Mouse (Mus musculus) spleen, adult 12 weeks (tissue): ENCODE results near the gene Arid1a.

Experiments used
- DNase-seq: peaks from one replicate; pipeline ENCODE4 v3.0.0; 2022; ENCODE audit warnings: low spot score

Arid1a gene

GRCm38 (mm10) chr4:133730122-133730521, 26.4 kb downstream of the Arid1a start:
- no peak for DNase-seq

DNA sequence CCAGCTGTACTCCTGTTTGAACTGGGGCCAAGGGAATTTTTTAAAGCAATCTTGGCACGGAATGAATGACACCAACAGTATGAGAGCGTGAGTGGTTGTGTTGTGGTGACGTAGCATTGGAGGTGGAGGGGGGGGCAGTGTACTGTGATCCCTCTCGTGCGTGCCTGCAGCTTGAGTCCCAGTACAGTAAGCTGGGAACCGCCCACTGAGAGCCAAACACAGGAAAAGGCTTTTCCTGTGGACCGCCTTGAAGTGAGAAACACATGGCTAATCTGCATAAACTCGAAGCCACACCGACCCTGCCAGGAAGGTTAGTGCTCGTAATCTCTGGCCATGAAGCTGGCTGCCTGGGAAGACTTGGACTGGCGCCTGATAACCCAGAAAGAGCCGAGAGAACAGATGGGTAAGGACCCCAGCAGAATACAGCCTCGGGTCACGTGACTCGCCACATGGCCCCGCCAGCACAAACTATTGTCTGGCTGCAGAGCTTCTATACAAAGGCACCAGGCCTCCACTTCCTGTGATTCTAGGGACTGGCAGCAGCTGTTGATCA, 27.0 kb downstream of the Arid1a start:
- peak; percentile 48 for DNase-seq

- DNase-seq, result no peak
Measured at GRCm38 (mm10) chr4:133729007-133729406, 27.6 kb downstream of the Arid1a start.

GRCm38 (mm10) chr4:133728256-133728655, 28.3 kb downstream of the Arid1a start:
- no peak for DNase-seq

DNA sequence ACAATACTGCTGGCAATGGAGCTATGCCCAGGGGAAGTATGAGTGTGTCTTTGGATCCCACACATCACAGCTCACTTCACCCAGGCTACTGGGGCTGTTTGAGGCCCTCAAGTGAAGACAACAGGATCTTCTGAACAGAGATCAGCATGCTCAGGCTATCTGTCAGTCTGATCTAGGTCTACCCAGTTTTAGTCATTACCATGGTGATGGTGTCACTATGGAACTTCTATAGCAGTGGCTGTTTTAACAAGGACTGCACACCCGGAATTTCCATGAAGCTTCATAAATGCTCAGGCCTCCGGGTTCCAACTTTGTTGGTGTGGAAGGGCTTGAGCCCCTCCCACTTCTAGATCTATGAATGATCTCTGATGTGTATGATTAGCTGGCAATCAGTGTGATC, 30.9 kb downstream of the Arid1a start:
- DNase-seq, result no peak

GRCm38 (mm10) chr4:133719791-133720190, 36.8 kb downstream of the Arid1a start:
- DNase-seq, result no peak

DNA sequence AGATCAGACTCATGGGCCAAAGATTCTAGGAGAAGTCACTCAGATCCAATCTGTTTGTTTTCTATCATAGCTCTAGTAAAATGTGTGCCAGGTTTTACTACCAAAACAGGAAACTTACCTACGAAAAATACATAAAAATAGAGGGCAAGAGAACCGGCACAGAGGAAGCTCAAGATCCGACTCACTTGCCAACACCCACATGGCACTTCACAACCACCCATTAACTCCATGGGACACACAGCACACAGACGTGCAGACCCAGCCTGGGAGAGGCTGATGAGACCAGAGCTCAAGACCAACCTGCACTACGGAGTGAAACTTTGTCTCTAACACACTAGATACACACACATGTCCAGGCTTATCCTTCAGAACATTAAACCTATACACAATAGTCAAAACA, 43.8 kb downstream of the Arid1a start:
- DNase-seq, result no peak

DNA sequence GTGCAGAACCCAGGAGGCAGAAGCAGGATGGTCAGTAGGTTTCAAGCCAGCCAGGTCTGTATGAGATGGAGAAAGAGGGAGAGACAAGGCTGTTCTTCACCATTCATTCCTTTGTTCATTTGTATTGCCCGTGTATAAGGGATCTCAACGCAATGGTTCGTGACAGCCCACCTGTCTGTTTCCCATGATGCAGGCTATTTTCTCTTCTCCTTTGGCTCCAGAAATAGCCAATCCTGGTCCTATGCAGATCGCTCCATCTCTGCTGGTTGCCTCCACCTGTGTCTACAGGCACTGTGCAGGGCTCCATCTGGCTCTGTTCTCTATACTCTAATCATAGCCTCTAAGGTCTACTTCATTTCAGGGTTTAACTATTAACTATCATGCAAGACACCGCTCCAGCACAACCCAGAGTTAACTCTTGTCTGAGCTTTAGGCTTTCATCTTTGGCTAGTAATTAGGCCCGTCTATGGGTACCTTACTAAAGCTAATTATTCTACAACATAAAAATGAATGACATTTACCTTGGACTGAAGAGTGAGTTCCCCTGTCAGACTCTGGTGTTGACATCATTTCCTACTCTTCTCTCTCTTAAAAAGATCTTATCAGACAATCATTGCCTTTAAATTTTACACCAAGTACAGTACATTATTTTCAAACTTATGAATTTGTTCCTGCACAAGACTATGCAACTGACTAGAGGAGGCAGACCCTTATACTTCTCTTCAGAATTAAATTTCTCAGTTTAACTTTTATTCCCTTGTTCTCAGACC, 45.1 kb downstream of the Arid1a start:
- no peak for DNase-seq

DNA sequence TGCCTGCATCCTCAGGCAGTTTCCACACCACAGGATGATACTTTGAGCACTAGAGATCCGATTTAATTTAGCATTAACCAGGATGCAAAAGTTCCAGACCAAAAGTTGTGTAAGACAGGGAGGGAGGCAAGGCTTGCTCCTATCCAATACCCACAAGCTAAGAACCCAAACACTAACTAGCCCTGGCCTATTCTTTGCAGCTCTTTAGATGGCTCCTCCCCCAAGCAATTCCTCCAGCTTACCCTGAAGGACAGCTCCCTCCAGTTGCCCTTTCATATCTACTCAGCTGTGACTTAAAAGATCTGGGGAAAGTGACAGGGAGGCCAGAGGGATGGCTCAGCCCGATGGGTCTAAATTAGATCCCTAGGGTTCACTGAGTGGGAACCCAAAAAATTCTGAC, 47.2 kb downstream of the Arid1a start:
- DNase-seq, result no peak

DNA sequence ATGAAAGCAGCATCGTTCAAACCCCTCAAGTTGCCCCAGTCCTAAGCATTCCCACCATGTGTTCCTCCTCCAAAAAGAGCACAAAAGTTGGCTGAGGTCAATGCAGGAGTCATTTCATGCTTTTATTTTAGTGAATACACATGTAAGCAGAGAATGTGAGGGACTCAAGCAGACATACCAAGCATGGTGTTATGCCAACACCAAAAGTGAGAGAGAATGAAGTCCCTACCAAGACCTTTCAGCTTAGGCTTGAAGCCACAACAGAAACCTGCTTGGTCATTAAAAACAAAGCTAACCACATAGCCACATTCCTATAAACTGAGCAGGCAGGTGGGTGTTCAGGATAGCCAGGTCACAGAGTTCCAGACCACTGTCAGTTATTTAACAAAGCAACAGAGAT, 49.1 kb downstream of the Arid1a start:
- DNase-seq, result no peak

- peak; percentile 46 for DNase-seq
Measured at GRCm38 (mm10) chr4:133706956-133707355, 49.6 kb downstream of the Arid1a start.

DNA sequence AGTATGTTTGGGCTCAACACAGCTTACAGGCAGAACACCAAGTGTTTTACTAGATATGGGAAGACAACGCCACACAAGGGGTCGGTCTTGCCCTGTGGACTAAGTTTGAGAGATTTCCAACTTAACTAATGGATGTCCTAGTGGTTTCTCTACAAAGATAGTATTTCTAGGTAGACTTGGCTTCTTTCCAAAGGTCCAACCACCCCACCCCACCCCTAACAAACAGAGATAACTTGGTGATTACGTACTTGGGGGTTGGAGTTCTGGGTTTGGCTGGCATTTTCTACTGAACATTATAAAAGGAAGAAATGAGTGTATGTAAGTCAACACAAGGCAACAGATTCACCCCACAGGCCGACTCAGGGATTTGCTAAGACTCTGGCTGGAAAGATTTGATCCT, 51.5 kb downstream of the Arid1a start:
- no peak for DNase-seq

- no peak for DNase-seq
Measured at GRCm38 (mm10) chr4:133700905-133701368, 55.6 kb downstream of the Arid1a start.

DNA sequence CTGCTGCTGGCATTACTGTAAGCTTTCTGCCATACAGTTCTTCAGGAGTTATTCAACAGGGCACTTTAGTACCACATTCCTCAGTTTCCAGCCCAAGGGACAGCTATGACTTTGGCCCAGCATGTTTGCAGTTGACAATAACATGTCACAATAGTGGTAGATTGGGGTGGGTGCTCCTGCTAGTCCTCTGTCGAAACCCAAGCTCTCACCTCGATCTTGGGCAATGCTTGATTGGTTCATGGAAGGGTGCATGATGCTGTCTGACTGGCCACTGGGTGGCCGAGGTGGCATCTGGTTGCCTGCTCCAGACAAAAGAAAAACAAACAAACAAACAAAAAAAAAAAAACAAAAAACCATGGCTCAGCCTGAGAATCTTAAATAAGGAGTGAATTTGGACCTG, 61.2 kb downstream of the Arid1a start:
- DNase-seq, result no peak

DNA sequence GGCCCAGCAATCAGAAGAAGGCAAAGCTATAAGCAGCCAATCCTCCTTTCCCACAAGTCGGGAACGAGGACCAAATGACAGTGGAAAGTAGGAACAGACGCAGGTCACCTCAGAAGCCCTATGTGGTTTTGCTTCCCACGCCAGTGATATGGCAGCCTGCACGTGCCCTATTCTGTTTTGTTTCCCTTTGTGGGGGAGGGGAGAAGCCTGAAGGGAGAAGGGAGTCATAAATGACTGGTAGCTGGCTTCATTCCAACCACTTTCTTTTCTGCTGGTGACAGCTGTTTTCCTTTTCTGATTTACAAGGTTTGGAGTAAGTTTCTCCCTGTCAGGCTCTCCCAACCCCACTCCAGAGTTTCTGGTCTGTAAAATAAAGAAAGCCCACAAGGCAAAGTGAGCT, 66.3 kb downstream of the Arid1a start:
- DNase-seq, result no peak

- no peak for DNase-seq
Measured at GRCm38 (mm10) chr4:133688417-133689067, 68.0 kb downstream of the Arid1a start.

DNA sequence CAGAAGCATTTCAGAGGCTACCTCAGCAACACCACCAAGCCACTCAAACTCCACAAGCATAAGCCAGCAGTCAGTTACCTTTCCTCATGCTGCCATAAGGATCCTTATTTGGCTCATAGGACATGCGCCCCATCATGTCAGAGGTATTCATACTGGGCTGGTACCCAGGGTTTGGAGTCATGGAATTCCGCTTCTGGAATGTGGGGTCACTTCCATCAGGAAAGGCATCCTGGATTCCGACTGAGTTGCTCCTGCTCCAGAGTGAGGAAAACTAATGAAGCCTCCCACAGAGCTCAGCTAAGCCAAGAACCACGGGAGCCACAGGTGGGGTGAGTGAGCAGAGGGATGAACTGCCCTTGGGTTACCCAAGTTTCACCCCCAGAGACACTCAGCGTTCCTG, 69.4 kb downstream of the Arid1a start:
- DNase-seq, result no peak

DNA sequence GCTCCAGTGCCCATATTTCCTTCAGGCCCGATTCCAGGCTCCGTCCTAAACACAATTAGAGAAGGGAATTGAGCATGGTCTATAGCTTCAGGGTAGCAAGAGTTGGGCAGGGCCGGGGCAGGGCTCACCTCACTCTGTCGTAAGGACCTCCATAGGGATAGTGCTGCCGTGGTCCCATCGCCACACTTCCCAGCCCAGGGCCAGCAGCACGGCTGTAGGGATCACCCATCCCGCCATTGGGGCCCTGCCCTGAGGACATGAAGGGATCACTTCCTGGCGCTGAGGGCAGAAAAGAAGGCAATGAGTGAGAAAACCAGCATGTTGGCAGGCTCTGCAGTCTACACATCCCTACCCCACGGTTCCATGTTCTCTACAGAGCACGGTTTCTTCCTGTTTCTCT, 70.1 kb downstream of the Arid1a start:
- no peak for DNase-seq

DNA sequence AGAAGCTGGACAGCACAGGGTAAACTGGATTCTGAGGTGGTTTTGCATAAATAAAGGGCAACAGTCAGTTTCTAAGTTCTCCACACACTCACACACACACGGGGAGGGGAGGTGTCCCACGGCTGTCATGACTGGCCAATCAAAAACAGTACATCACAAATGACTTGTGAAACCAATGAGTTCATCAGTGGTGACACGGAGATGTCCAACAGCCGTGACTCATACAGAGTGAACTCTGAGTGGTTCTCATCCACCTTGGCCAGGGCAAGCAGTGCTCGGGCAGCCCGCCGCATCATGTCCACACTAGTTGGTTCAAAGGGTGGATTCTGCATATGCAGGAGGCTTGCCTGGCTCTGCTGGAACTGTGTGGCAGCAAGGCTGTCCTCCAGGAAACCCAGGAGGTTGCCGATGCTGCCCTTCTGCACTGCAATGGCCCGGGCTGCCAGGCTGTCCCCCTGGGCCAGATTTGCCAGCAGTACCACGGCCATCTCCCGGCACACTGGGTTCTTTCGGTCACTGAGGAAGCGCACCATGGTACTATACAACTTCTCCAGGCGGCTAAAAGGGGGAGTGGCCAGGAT, 76.3 kb downstream of the Arid1a start:
- DNase-seq, result no peak

DNA sequence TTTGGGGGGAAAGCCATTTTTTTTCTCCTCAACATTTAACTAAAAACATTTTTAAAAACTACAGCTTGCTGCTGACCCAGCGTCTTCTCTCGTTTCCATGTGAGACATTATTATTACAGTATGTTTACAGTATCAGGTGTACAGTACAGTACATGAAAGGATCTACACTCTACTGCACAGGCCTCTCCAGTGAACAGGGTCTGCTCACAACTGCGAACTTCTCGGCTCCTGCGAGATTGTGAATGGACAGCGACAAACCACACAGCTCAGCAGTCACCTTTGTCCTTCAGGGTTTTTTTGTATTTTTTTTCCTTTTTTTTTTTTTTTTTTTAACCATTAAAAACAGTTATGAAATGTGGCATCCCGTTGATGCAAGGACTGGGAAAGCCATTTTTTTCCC, 76.9 kb downstream of the Arid1a start:
- no peak for DNase-seq

- no peak for DNase-seq
Measured at GRCm38 (mm10) chr4:133677266-133677665, 79.3 kb downstream of the Arid1a start.

- no peak for DNase-seq
Measured at GRCm38 (mm10) chr4:133676189-133676588, 80.4 kb downstream of the Arid1a start.

- DNase-seq, result no peak
Measured at GRCm38 (mm10) chr4:133675594-133676016, 81.0 kb downstream of the Arid1a start.
